ENCODE assay signal across 7 mouse cellular contexts in genomic region chr5:115516081-115516907, GRCm38 (mm10). TPM values are rescaled to one million over a fixed set of nuclear protein-coding genes. Genes with fewer than 3 reads are reported as not detected.
DNase-seq lines count a peak whose midpoint lies in the region; ATAC-seq lines count a peak whose summit lies in the region.

No protein-coding gene starts in this region.

- H3K27ac ChIP-seq in heart, embryonic 10.5 days: peak overlapping the region; percentile 85
- peak overlapping the region; percentile 39; the same call in 1 of the 2 replicates for H3K27ac ChIP-seq in limb, embryonic 11.5 days (replicated peaks; ENCODE audit: low read depth, low read length)
- H3K27ac ChIP-seq in midbrain, embryonic 16.5 days (ENCODE audit: low read length): no peak overlapping the region

- H3K4me2 ChIP-seq in limb, embryonic 11.5 days (ENCODE audit: low read depth, severe bottlenecking): no peak overlapping the region
- no peak overlapping the region for H3K4me2 ChIP-seq in midbrain, embryonic 16.5 days (ENCODE audit: low read length)

- peaks cover 55% of the 10 kb centered on the region for H3K4me1 ChIP-seq in heart, embryonic 10.5 days
- H3K4me1 ChIP-seq in limb, embryonic 11.5 days (ENCODE audit: control insufficient read depth, insufficient read depth, low read length): peaks cover 28% of the 10 kb centered on the region
- no peaks in the 10 kb centered on the region for H3K4me1 ChIP-seq in midbrain, embryonic 16.5 days (ENCODE audit: control insufficient read depth, insufficient read depth, low read length)

- ATAC-seq in limb, embryonic 11.5 days (ENCODE audit: insufficient number of reproducible peaks, low FRiP score, low TSS enrichment, low read depth): no peak
- ATAC-seq in neutrophil, adult 5-6 weeks (ENCODE audit: extremely low read depth, insufficient number of reproducible peaks, low FRiP score, poor library complexity, severe bottlenecking): peak; percentile 89
- no peak for ATAC-seq in midbrain, embryonic 16.5 days

- H3K9ac ChIP-seq in limb, embryonic 11.5 days (ENCODE audit: low read length): no peak overlapping the region
- H3K9ac ChIP-seq in midbrain, embryonic 16.5 days (ENCODE audit: low read depth, low read length): no peak overlapping the region

- H3K27me3 ChIP-seq in heart, embryonic 10.5 days (ENCODE audit: insufficient read depth, poor library complexity, severe bottlenecking): no peaks in the 10 kb centered on the region
- no peaks in the 10 kb centered on the region for H3K27me3 ChIP-seq in limb, embryonic 11.5 days (ENCODE audit: control insufficient read depth, insufficient read depth, low read length)
- no peaks in the 10 kb centered on the region for H3K27me3 ChIP-seq in midbrain, embryonic 16.5 days (ENCODE audit: control insufficient read depth, insufficient read depth, low read depth, low read length)

- no peaks in the 10 kb centered on the region for H3K9me3 ChIP-seq in heart, embryonic 10.5 days
- H3K9me3 ChIP-seq in limb, embryonic 11.5 days (ENCODE audit: control insufficient read depth, low read length): no peaks in the 10 kb centered on the region
- no peaks in the 10 kb centered on the region for H3K9me3 ChIP-seq in midbrain, embryonic 16.5 days (replicated peaks; ENCODE audit: control insufficient read depth, low read length, poor library complexity, severe bottlenecking)

- H3K4me3 ChIP-seq in heart, embryonic 10.5 days: 0 out of 2 replicates have a peak overlapping the region, but pooled peaks have one; percentile 9
- no peak overlapping the region for H3K4me3 ChIP-seq in limb, embryonic 11.5 days (ENCODE audit: low read depth, low read length)
- no peak overlapping the region for H3K4me3 ChIP-seq in midbrain, embryonic 16.5 days (ENCODE audit: low read depth, low read length)

- 68% methylated on average over 32 of the region's 32 CpGs for WGBS in heart, embryonic 10.5 days
- WGBS in limb, embryonic 11.5 days: 90% methylated on average over 32 of the region's 32 CpGs
- 81% methylated on average over 32 of the region's 32 CpGs for WGBS in midbrain, embryonic 16.5 days

- peaks cover 19% of the 10 kb centered on the region for H3K36me3 ChIP-seq in heart, embryonic 10.5 days
- H3K36me3 ChIP-seq in limb, embryonic 11.5 days (ENCODE audit: control insufficient read depth, insufficient read depth, low read length): no peaks in the 10 kb centered on the region
- no peaks in the 10 kb centered on the region for H3K36me3 ChIP-seq in midbrain, embryonic 16.5 days (ENCODE audit: control insufficient read depth, insufficient read depth, low read length)

- DNase-seq in 416B (ENCODE audit: low read depth): peak; percentile 84
- DNase-seq in B cell, adult 2 months: peak; percentile 81 to 84
- DNase-seq in heart, embryonic 10.5 days (ENCODE audit: low spot score): no peak
- no peak for DNase-seq in limb, embryonic 11.5 days (ENCODE audit: low spot score)
- DNase-seq in ovary, postnatal 14 days (ENCODE audit: low spot score): no peak

RNA-seq across cellular contexts. Expression of gene Pxn, which starts 9.8 kb away (rescaled TPM):
- polyA plus RNA-seq in heart, embryonic 10.5 days (2016; fragmentation: Nextera tagmentation; extraction: Ambion mirVana): 30.3 and 31.9 TPM in 2 replicates
- 13.5 and 17.7 TPM in 2 replicates for polyA plus RNA-seq in limb, embryonic 11.5 days (2014; fragmentation: Nextera tagmentation; extraction: Ambion mirVana)
- 242 and 288 TPM in 2 replicates for total RNA-seq in neutrophil, adult 5-6 weeks (2017)
- polyA plus RNA-seq in midbrain, embryonic 16.5 days (2015; fragmentation: Nextera tagmentation; extraction: Ambion mirVana): 18.3 and 18.5 TPM in 2 replicates

RNA-seq across cellular contexts. Expression of gene Sirt4, which starts 31.8 kb away (rescaled TPM):
- polyA plus RNA-seq in heart, embryonic 10.5 days (2016; fragmentation: Nextera tagmentation; extraction: Ambion mirVana): 18.7 and 19.0 TPM in 2 replicates
- polyA plus RNA-seq in limb, embryonic 11.5 days (2014; fragmentation: Nextera tagmentation; extraction: Ambion mirVana): 19.2 and 19.7 TPM in 2 replicates
- 6.1 and 11.3 TPM in 2 replicates for total RNA-seq in neutrophil, adult 5-6 weeks (2017)
- polyA plus RNA-seq in midbrain, embryonic 16.5 days (2015; fragmentation: Nextera tagmentation; extraction: Ambion mirVana): 32.3 and 32.7 TPM in 2 replicates

RNA-seq across cellular contexts. Expression of gene Rplp0, which starts 43.0 kb away (rescaled TPM):
- 1,223 and 1,345 TPM in 2 replicates for polyA plus RNA-seq in heart, embryonic 10.5 days (2016; fragmentation: Nextera tagmentation; extraction: Ambion mirVana)
- polyA plus RNA-seq in limb, embryonic 11.5 days (2014; fragmentation: Nextera tagmentation; extraction: Ambion mirVana): 1,447 and 1,526 TPM in 2 replicates
- 808 and 842 TPM in 2 replicates for total RNA-seq in neutrophil, adult 5-6 weeks (2017)
- polyA plus RNA-seq in midbrain, embryonic 16.5 days (2015; fragmentation: Nextera tagmentation; extraction: Ambion mirVana): 794 and 826 TPM in 2 replicates

RNA-seq across cellular contexts. Expression of gene Gcn1l1, which starts 48.8 kb away (rescaled TPM):
- polyA plus RNA-seq in heart, embryonic 10.5 days (2016; fragmentation: Nextera tagmentation; extraction: Ambion mirVana): 47.8 and 49.8 TPM in 2 replicates
- polyA plus RNA-seq in limb, embryonic 11.5 days (2014; fragmentation: Nextera tagmentation; extraction: Ambion mirVana): 39.6 and 44.5 TPM in 2 replicates
- total RNA-seq in neutrophil, adult 5-6 weeks (2017): 37.0 and 39.8 TPM in 2 replicates
- polyA plus RNA-seq in midbrain, embryonic 16.5 days (2015; fragmentation: Nextera tagmentation; extraction: Ambion mirVana): 45.1 and 46.7 TPM in 2 replicates

RNA-seq across cellular contexts. Expression of gene Pla2g1b, which starts 50.2 kb away (rescaled TPM):
- polyA plus RNA-seq in heart, embryonic 10.5 days (2016; fragmentation: Nextera tagmentation; extraction: Ambion mirVana): 0.48 and 1.4 TPM in 2 replicates
- polyA plus RNA-seq in limb, embryonic 11.5 days (2014; fragmentation: Nextera tagmentation; extraction: Ambion mirVana): not detected in 2 replicates
- total RNA-seq in neutrophil, adult 5-6 weeks (2017): not detected in 2 replicates
- not detected in 2 replicates for polyA plus RNA-seq in midbrain, embryonic 16.5 days (2015; fragmentation: Nextera tagmentation; extraction: Ambion mirVana)

Comparison
In these comparisons a context has a peak if more than half of its experiments do, and no peak if none do; other contexts are left out.
1. DNase-seq: peak in 416B (single experiment) and B cell, adult 2 months (2 of 2); none in heart, embryonic 10.5 days (single experiment), limb, embryonic 11.5 days (single experiment) and ovary, postnatal 14 days (single experiment).